Mouse (Mus musculus): ENCODE data around the gene Prkce.

DNA sequence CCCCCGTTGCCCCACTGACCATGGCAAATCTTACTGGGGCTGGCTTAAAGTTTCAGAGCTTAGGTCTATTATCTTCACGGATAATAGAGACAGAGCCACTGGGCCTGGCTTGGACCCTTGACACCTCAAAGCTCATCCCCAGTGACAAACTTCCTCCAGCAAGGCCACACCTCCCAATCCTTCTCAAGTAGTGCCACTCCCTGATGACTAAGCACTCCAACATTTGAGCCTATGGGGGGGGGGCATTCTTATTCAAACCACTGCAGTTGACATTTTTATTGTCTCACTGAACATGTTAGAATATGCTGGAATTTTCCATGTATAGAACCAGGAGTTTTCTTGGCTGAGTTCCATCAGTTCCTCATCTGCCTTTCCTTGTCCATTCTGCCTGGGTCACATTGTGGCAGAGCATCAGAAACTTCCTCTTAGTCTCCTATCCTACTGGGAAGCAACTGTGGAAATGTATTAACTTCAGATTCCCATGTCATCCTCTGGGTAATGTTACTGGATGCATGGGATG is 523.3 kb downstream of the Prkce start:
- TF ChIP-seq POLR2A (IDR thresholded peaks at IDR 0.05; ENCODE audit: insufficient read depth, low read depth, low read length) (no peak), CTCF (IDR thresholded peaks at IDR 0.05; ENCODE audit: insufficient read depth, low read depth, low read length) (no peak)
